Mouse (Mus musculus) frontal cortex, postnatal 36 days (tissue): ENCODE results near the gene Scap.
A peak's percentile ranks its signal among the peaks of the same experiment; 100 is the strongest.
"Not testable (repeated sequence)": the region's sequence is repeated elsewhere in the genome, so short reads cannot be mapped to it uniquely, and the experiment has no call there.

Experiments used
- DNase-seq, 2 experiments: peaks; one replicate each; pipeline ENCODE4 v3.0.0; 2022; ENCODE audit warnings: low spot score in 2 of 2

Gene Scap

GRCm38 (mm10) chr9:110330913-110331312 lies 2.2 kb upstream of the Scap start:
- not testable (repeated sequence) for DNase-seq

GRCm38 (mm10) chr9:110333896-110334259 lies 790 bp downstream of the Scap start:
- no peak for DNase-seq

- no peak for DNase-seq
Observed at GRCm38 (mm10) chr9:110334849-110335248, 1.8 kb downstream of the Scap start.

DNA sequence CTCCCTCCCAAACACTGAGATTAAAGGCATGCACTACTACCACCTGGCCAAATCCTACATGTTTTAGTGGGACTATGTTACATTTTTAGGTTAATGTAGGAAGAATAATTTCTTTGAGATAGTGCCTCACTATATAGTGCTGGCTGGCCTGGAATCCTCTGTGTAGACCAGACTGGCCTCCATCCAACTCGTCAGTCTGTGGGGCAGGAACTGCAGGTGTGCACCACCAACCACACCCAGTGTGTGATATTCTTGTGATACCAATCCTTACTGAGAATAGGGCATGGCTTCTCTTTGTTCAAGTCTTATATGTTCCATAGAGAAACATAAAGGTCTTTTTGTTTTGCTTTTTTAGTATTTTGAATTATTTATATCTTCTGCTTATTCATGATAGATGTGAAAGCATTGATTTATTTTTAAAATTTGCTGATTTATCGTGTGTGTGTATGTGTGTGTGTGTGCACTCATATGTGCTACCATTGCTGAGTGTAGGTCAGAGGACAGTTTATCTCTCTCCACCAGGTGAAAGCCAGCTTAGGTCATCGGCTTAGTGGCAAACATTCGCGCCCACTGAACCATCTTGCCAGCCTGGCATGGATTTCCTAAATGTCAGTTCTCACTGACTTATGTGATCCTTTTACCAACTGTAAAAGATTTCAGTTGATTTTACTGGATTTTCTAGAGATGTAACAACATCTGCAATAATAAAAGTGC lies 7.1 kb downstream of the Scap start:
- DNase-seq, result no peak

DNA sequence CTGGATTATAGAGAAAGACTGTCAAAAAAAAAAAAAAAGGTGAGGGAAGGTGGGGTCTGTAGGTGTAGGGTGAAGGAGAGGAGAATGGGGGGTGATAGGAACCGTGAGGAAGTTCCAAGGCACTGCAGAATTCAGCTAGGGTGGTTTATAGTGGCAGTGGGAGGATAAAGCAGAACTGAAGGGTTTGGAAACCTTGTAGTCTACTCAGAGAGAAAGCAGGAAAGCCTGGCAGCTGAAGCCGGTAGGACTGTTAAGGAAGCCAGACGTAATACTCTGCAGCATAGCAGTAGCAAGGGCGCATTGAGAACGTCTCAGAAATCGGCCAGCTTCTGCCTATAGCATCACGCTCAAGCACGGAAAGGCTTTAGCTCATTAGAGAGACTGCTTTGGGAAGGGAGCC lies 8.9 kb downstream of the Scap start:
- peak; percentile 29 to 31 for DNase-seq

DNA sequence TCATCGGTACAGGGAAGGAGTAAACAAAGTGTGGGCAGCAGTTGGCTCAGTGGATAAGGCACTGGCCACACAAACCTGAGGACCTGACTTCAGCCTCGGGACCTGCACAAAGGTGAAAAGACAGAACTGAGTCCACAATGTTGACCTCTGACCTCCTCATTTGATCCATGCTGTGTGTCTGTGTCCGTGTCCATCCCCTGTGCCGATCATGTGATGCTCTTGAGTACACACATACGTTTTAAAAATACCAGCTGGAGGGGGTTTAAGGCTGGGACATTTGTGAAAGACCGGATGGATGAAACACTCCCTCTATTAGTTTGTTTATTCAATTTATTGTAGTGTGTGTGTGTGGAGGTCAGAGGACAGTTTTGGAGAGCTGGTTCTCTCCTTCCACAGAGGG lies 10.7 kb downstream of the Scap start:
- DNase-seq, result no peak

- no peak for DNase-seq
Observed at GRCm38 (mm10) chr9:110345057-110345739, 12.1 kb downstream of the Scap start.

DNA sequence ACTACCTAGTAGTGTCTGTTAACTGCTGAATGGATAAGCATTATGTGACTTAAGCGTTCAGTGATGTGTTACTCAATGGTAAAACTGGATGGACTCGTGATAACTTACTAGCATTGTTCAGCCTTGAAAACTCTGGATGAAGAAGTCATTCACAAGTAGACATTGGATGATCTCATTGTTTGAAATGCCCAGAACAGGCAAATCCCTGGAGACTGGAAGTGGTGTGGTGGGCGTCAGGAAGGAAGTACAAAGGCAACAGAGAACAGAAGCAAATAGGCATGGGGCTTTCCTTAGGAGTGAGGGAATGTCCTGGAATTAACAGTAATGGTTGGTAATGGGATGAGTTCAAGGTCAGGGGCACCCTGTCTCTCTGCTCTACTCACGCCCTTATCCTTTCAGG lies 15.8 kb downstream of the Scap start:
- DNase-seq, result no peak

- no peak for DNase-seq
Observed at GRCm38 (mm10) chr9:110350188-110350587, 17.1 kb downstream of the Scap start.

DNA sequence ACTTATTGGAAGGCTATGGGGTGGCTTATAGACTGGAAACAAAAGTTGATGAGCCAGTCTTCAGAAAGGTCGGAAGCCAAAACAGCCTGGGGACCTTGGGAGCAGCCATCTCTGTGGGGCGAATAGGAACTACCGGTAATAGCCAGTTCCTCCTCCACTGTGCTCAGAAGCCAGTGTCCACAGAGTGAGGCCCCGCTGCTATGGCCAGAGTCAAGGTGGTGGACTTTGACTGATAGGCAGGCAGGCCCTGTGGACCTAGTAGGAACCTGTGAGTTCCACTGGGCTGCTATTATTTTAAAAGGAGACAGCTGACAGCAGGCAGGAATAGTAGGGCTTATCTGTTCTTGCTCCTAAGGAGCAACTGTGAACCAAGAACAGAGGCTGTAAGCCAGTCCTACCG lies 17.5 kb downstream of the Scap start:
- no peak for DNase-seq

DNA sequence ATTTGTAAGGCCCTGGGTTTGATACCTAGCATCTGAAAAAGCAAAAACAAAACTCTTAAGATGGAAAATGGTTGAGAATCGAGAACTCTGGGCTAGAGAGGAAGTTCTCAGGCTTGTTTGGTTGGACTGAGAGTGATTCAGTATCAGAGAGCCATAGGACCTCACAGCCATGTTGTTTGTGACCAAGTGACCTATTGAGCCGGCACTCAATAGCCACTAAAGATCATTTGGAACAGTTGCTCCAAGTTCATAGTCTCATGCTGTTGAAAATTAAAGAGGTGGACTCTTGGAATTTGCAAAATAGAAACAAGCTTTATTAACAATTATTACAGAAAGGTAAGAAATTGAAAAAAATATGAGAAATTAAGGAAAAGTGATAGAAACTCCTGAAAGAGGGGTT lies 18.3 kb downstream of the Scap start:
- no peak for DNase-seq

GRCm38 (mm10) chr9:110351932-110352632 lies 19.0 kb downstream of the Scap start:
- no peak for DNase-seq

DNA sequence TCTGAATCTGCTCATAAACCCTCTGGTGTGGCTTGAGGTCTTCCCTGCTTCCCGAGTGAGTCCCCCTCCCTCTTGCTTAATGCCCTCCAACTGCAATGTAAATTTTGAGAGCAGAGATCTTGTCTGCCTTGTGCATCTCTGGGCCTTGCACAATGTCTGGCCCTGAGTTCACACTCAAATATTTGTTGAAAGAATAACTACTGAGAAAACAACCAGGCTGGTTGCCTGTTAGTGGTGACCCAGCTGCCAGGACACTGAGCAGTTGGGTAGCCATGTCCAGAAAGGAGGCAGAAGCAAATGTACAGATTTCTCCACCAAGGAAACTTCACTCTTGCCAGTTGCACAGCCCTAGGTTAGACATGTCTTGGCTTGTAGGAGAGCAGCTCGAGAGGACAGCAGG lies 25.3 kb downstream of the Scap start:
- no peak for DNase-seq

- no peak for DNase-seq
Observed at GRCm38 (mm10) chr9:110361299-110361698, 28.2 kb downstream of the Scap start.

DNA sequence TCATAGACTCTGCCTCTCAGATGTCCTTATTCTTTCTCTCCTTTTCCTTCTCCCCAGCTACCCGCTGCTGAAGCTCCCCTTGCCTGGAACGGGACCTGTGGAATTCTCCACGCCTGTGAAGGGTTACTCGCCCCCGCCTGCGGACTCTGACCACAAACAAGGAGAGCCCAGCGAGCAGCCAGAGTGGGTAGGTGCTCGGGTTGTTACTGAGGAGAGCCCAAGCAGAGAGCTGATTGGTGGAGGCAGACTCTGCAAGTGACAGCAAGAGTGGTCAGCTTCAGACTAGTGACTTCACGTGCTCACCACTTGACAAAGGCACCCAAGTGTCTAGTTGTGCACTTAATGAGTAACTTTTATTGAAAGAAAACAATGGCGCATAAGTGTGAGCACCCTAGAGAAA lies 29.2 kb downstream of the Scap start:
- DNase-seq, result no peak

DNA sequence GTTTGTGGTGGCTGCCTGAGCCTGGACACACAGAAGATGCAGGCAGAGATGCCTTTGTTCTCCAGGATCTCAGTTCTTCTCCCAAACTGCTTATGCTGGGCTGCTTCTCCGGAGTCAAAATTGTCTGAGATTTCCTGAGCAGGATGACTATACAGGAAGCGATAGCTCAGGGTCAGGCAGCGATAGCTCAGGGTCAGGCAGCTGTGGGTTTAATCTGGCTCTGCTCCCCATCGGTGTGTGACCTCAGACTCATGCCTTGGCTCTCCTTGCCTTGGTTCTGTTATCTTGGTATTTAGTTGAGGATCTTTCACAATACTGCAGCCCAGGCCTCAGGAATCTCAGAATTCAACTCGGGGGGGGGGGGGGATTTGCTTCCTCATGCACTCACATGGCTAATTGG lies 33.7 kb downstream of the Scap start:
- DNase-seq, result no peak

DNA sequence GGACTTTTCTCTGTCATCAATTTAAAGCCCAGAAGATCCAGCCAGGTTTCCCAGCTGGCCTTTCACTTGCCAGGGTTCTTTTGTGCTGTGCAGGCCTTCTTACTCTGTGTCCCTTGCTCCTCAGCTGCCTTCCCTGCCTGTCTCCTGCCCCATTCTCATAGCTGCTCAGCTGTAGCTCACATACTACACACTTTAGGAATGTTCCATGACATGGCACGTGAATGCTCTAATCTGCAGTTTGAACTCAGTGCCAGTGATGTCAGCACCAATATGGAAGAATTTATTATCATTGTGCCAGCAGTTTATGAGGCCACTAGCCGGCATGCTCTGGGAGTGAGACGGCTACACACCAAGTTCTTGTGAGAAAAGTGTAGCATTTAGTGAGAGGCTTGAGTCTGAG lies 36.8 kb downstream of the Scap start:
- DNase-seq, result no peak

- DNase-seq, result no peak
Observed at GRCm38 (mm10) chr9:110373871-110374270, 40.8 kb downstream of the Scap start.

- DNase-seq, result no peak
Observed at GRCm38 (mm10) chr9:110375668-110376067, 42.6 kb downstream of the Scap start.

DNA sequence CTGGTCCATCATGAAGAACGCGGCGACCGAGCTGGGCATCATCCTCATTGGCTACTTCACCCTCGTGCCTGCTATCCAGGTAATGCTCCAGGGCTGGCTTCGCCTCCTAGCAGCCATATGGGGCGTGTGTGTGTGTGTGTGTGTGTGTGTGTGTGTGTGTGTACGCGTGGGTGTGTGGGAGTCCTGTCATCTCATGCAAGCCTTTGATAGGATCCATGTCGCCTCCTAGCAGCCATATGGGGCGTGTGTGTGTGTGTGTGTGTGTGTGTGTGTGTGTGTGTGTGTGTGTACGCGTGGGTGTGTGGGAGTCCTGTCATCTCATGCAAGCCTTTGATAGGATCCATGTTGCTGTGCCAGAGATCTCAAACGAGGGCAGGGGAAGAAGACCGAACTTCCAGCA lies 44.6 kb downstream of the Scap start:
- peak in 1 of 2 experiments; percentile 47 for DNase-seq

GRCm38 (mm10) chr9:110379361-110379760 lies 46.3 kb downstream of the Scap start:
- DNase-seq, result no peak

DNA sequence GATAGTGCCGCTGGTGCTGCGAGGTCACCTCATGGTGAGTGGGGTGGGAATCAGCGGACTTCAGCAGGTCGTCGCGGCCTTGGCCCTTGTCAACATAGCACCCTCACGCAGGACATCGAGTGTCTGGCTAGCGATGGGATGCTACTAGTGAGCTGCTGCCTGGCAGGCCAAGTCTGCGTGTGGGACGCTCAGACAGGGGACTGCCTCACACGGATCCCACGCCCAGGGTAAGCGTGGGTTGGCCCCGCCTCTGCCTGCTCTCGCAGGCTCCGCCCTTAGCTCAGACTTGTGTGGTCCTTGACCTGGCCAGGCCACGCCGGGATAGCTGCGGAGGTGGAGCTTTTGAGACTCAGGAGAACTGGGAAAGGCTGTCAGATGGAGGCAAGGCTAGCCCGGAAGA lies 47.6 kb downstream of the Scap start:
- DNase-seq, result no peak

DNA sequence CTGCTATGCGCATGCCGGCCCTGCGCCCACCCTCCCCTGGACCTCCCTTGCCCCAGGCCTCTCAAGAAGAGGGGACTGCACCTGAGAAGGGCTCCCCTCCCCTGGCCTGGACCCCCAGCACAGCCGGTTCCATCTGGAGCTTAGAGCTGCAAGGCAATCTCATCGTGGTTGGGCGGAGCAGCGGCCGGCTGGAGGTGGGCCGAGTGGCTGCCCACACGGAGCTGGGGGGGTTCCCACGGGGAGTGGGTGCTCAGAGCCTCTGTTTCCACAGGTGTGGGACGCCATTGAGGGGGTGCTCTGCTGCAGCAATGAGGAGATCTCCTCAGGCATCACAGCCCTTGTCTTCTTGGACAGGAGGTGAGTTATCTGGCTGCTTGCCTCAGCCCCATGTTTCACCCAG lies 48.2 kb downstream of the Scap start:
- no peak for DNase-seq
